Mouse (Mus musculus) layer of hippocampus, adult 11-12 months (tissue): Measurements from ENCODE around the gene Ssr3.
A peak's percentile ranks its signal among the peaks of the same experiment; 100 is the strongest.

Experiments used
- DNase-seq: peaks from one replicate; pipeline ENCODE4 v3.0.0; 2022; ENCODE audit warnings: low spot score

Ssr3 gene

GRCm38 (mm10) chr3:65373594-65374182 is 18.7 kb downstream of the Ssr3 start:
- no peak for DNase-seq

GRCm38 (mm10) chr3:65372552-65372951 is 19.9 kb downstream of the Ssr3 start:
- no peak for DNase-seq

- no peak for DNase-seq
These were observed 24.5 kb downstream of the Ssr3 start for GRCm38 (mm10) chr3:65367944-65368343.

GRCm38 (mm10) chr3:65365921-65366710 is 26.3 kb downstream of the Ssr3 start:
- DNase-seq, result no peak

GRCm38 (mm10) chr3:65365184-65365583 is 27.2 kb downstream of the Ssr3 start:
- DNase-seq, result no peak

- DNase-seq, result peak; percentile 45
These were observed 29.0 kb downstream of the Ssr3 start for GRCm38 (mm10) chr3:65363438-65363837.

GRCm38 (mm10) chr3:65360163-65360969 is 32.1 kb downstream of the Ssr3 start:
- DNase-seq, result no peak

GRCm38 (mm10) chr3:65358841-65359240 is 33.6 kb downstream of the Ssr3 start:
- DNase-seq, result no peak

GRCm38 (mm10) chr3:65358275-65358674 is 34.1 kb downstream of the Ssr3 start:
- no peak for DNase-seq

GRCm38 (mm10) chr3:65355479-65355878 is 36.9 kb downstream of the Ssr3 start:
- DNase-seq, result no peak

GRCm38 (mm10) chr3:65353263-65354037 is 39.0 kb downstream of the Ssr3 start:
- DNase-seq, result no peak

- no peak for DNase-seq
These were observed 39.9 kb downstream of the Ssr3 start for GRCm38 (mm10) chr3:65352278-65353127.

GRCm38 (mm10) chr3:65346176-65346575 is 46.2 kb downstream of the Ssr3 start:
- no peak for DNase-seq

GRCm38 (mm10) chr3:65340173-65340951 is 52.1 kb downstream of the Ssr3 start:
- no peak for DNase-seq

- DNase-seq, result no peak
These were observed 54.5 kb downstream of the Ssr3 start for GRCm38 (mm10) chr3:65337835-65338464.
